8 mouse cellular contexts compared by ENCODE assay signal in the genomic region with DNA sequence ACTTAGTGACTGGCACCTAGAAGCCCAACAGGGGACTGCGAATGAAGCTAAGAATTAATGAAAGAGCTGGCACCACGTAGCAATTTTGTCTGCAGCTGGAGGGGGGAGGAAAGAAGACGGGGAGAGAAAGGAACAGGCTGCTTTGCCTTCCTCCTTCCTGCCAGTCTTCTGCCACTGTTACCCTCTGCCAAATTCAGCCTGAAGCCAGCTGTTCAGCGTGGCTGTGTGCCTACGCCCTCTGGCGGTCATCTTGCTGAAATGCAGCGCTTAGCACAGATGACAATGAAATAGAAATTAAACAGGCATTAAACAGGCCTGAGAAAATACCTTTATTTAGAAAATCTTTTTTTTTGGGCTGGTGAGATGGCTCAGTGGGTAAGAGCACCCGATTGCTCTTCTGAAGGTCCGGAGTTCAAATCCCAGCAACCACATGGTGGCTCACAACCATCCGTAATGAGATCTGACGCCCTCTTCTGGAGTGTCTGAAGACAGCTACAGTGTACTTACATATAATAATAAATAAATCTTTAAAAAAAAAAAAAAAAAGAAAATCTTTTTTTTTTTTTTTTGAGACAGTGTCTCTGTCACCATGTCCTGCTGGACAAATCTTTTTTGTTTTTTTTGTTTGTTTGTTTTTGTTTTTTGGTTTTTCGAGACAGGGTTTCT. TPM values are rescaled to one million over a fixed set of nuclear protein-coding genes. Genes with fewer than 3 reads are reported as not detected.
A peak's percentile ranks its signal among the peaks of the same experiment; 100 is the strongest.
DNase-seq lines count a peak whose midpoint lies in the region; ATAC-seq lines count a peak whose summit lies in the region.
"Not testable (repeated sequence)": the region's sequence is repeated elsewhere in the genome, so short reads cannot be mapped to it uniquely, and the experiment has no call there.

No protein-coding gene starts in this region.

- DNase-seq in MEL-GATA-1-ER (ENCODE audit: extremely low read depth, low read depth), result peak; percentile 36
- DNase-seq in cerebellum, adult 18-20 months, result peak; percentile 60 to 67
- peak; percentile 56 for DNase-seq in layer of hippocampus, adult 9-11 months
- peak; percentile 63 for DNase-seq in lung, postnatal 10 days
- peak; percentile 20 for DNase-seq in retina, adult 2 months (ENCODE audit: low read depth, low spot score)
- peak; percentile 8 to 45 for DNase-seq in thymus, postnatal 10 days (ENCODE audit: low spot score in 2 of 2)

- not testable (repeated sequence) for H3K9me3 ChIP-seq in forebrain, embryonic 15.5 days

- H3K27ac ChIP-seq in forebrain, embryonic 15.5 days (replicated peaks), result peak overlapping the region; percentile 63

- H3K27me3 ChIP-seq in forebrain, embryonic 15.5 days, result not testable (repeated sequence)

- not testable (repeated sequence) for H3K36me3 ChIP-seq in forebrain, embryonic 15.5 days

- H3K4me2 ChIP-seq in forebrain, embryonic 15.5 days (replicated peaks), result not testable (repeated sequence)

- not testable (repeated sequence) for H3K4me3 ChIP-seq in forebrain, embryonic 15.5 days

- H3K9ac ChIP-seq in forebrain, embryonic 15.5 days (replicated peaks), result not testable (repeated sequence)

- WGBS in forebrain, embryonic 15.5 days, result 35% methylated on average over 11 of the region's 12 CpGs

- ATAC-seq in forebrain, embryonic 15.5 days (replicated peaks), result peak; percentile 88
- ATAC-seq in hematopoietic stem cell, adult 5-6 weeks (replicated peaks in 1 of 2; ENCODE audit: insufficient read depth in 1 of 2, low FRiP score in 2 of 2, low TSS enrichment in 1 of 2, low read depth in 1 of 2, poor library complexity in 2 of 2, severe bottlenecking in 2 of 2), result peak; percentile 22 to 81; a peak in 2 of 4 replicates

- not testable (repeated sequence) for H3K4me1 ChIP-seq in forebrain, embryonic 15.5 days

RNA-seq across cellular contexts. Expression of a gene that starts 37.7 kb away (rescaled TPM):
- polyA plus RNA-seq in forebrain, embryonic 15.5 days (2015; fragmentation: Nextera tagmentation; extraction: Ambion mirVana), result 1.8 and 2.6 TPM in 2 replicates
- total RNA-seq in hematopoietic stem cell, adult 5-6 weeks (2017), result 1.7 and 6.1 TPM in 2 replicates

RNA-seq across cellular contexts. Expression of a gene that starts 45.9 kb away (rescaled TPM):
- 17.4 and 19.4 TPM in 2 replicates for polyA plus RNA-seq in forebrain, embryonic 15.5 days (2015; fragmentation: Nextera tagmentation; extraction: Ambion mirVana)
- total RNA-seq in hematopoietic stem cell, adult 5-6 weeks (2017), result 92.7 and 98.5 TPM in 2 replicates

RNA-seq across cellular contexts. Expression of a gene that starts 57.5 kb away (rescaled TPM):
- polyA plus RNA-seq in forebrain, embryonic 15.5 days (2015; fragmentation: Nextera tagmentation; extraction: Ambion mirVana), result 459 and 484 TPM in 2 replicates
- 556 and 591 TPM in 2 replicates for total RNA-seq in hematopoietic stem cell, adult 5-6 weeks (2017)
